Mouse (Mus musculus): ENCODE results near the gene Klrb1b.

Gene Klrb1b

GRCm38 (mm10) chr6:128826132-128826531, at the start of gene Klrb1b, which contains the start of gene Gm44511:
TSS of gene Klrb1b (minus strand) at chr6:128826331.
TSS of gene Gm44511 (minus strand) at chr6:128826315.
- DNase-seq = peak; percentile 8

DNA sequence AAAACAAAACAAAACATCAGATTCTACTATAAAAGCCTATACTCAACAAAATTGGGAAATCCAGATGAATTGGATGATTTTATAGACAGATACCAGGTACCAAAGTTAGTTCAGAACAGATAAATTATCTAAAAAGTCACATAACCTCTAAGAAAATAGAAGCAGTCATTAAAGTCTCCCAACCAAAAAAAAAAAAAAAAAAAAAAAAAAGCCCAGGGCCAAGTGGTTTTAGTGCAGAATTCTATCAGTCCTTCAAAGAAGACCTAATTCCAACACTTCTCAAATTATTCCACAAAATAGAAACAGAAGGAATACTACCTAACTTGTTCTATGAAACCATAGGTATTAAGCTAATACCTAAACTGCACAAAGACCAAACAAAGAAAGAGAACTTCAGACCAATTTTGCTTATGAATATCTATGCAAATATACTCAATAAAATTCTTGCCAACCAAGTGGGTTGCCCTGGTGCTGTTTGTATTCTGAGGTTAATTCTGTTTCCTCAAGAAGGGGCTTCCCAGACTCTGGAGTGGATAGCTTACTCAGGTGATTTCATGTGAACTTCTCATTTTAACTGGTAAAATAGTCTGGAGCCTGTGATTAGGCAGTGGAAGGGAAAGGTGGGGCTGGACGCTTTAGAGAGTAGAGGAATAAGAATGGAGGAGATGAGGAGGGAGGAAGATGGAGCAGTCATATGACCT, 45.9 kb upstream of the Klrb1b start:
- DNase-seq = no peak

- peak; percentile 22 for DNase-seq
Observed at GRCm38 (mm10) chr6:128868861-128869260, 42.7 kb upstream of the Klrb1b start.

- DNase-seq = no peak
Observed at GRCm38 (mm10) chr6:128857976-128858375, 31.8 kb upstream of the Klrb1b start.

GRCm38 (mm10) chr6:128856250-128856649, 30.1 kb upstream of the Klrb1b start:
- DNase-seq = peak; percentile 98

DNA sequence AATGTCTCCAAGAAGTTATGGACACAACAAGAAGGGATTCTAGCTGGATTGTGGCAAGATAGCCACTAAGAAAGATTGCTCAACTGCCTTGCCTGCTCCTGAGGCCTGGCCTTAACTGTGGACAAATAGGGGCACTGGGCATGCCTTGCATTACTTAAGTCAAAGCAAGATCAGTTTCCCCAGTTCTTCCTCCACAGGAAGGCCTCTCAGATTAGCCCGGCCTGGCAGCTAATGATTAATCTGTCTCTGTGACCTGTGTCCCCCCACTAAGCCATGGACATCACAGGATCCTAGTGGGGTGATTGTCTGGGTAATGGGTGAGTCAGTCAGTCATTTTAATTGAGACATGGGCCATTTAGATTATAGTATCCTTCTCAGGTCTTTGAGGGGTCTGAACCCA, 29.3 kb upstream of the Klrb1b start:
- no peak for DNase-seq

GRCm38 (mm10) chr6:128854895-128855294, 28.8 kb upstream of the Klrb1b start:
- DNase-seq = no peak

GRCm38 (mm10) chr6:128854024-128854820, 28.1 kb upstream of the Klrb1b start:
- DNase-seq = peak; percentile 79

GRCm38 (mm10) chr6:128852766-128853165, 26.6 kb upstream of the Klrb1b start:
- DNase-seq = no peak

GRCm38 (mm10) chr6:128851151-128851550, 25.0 kb upstream of the Klrb1b start:
- no peak for DNase-seq

DNA sequence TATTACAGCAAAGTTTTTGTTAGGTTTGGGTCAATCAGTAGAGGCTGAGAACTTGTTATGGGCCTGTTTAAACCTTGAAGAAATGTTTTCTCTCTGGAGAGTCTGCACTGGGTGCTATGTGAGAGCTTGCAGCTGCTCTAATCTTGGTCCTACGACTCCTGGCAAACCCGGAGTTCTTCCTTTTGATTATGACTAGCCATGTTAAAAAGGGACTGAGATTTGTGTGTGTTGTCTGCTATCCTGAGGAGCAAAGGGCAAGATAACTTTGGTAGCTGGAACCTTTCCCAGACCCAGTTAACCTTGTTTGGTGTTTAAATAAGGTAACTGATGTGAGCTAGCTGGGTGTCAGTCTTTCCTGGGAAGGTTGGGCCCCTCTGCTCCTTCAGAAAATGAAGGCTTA, 24.5 kb upstream of the Klrb1b start:
- peak; percentile 88 for DNase-seq

GRCm38 (mm10) chr6:128849902-128850301, 23.8 kb upstream of the Klrb1b start:
- DNase-seq = peak; percentile 79

DNA sequence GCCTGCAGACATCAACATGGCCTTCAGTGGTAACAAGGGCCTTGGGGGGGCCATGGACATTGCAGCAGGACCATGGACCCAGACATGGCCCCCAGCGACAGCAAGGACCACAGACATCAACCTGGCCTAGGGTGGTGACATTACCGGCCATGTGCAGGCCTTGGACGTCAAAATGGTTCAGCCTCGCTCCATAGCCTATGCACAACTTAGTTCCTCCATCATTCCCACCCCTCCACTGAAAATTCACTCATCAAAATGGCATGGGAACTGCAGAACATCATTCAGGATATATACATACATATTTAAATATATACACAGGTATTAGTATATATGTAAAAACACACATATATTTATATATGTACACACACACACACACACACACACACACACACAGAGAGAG, 21.3 kb upstream of the Klrb1b start:
- no peak for DNase-seq

GRCm38 (mm10) chr6:128845998-128846542, 19.9 kb upstream of the Klrb1b start:
- no peak for DNase-seq

GRCm38 (mm10) chr6:128845319-128845979, 19.3 kb upstream of the Klrb1b start:
- peak; percentile 96 for DNase-seq

DNA sequence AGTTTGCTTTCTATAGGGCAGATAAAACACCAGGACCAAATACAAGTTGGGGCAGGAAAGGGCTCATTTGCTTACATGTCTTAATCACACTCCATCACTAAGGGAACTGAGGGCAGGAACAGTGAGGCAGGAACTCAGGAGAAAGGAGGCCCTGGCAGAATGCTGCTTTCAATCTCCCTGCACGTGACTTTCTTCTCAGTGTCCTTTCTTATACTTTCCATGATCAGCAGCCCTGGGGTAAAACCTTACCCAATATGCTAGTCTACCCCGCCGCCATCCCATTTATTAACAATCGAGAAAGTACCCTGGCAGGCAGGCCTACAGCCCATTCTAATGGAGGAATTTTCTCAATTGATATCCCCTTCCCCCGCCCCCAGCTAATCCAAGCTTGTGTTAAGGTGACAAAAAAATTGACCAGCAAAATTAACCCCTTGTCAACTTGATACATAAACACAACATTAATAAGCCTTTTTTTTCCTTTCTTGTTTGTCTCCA, 18.5 kb upstream of the Klrb1b start:
- DNase-seq = no peak

- DNase-seq = no peak
Observed at GRCm38 (mm10) chr6:128844131-128844530, 18.0 kb upstream of the Klrb1b start.

GRCm38 (mm10) chr6:128843479-128843992, 17.4 kb upstream of the Klrb1b start:
- peak; percentile 89 for DNase-seq

DNA sequence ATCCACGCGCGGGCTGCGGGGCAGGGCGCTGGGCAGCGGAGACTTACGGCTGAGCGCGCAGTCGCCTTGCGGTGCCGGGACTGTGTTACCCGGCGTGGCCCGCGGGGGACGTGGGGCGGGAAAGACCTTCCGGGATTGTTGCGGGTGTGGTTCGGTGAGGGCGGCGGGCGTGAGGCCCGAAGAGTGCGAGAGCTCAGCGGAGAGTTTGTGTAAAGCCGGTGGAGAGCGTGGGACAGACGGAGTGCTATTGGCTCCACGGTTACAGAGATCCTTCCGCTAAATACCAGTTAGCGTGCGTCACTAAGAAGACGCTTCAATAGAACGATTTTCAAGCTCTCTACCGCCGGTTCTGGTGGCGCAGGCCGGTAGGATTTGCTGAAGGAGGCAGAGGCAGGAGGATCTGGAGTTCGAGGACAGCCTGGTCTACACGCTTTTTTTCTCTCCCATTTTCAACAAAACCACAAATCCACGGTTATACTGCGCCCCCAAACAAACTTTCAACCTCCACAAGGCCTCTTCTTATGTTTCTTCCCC, 16.9 kb upstream of the Klrb1b start:
- peak; percentile 94 for DNase-seq

DNA sequence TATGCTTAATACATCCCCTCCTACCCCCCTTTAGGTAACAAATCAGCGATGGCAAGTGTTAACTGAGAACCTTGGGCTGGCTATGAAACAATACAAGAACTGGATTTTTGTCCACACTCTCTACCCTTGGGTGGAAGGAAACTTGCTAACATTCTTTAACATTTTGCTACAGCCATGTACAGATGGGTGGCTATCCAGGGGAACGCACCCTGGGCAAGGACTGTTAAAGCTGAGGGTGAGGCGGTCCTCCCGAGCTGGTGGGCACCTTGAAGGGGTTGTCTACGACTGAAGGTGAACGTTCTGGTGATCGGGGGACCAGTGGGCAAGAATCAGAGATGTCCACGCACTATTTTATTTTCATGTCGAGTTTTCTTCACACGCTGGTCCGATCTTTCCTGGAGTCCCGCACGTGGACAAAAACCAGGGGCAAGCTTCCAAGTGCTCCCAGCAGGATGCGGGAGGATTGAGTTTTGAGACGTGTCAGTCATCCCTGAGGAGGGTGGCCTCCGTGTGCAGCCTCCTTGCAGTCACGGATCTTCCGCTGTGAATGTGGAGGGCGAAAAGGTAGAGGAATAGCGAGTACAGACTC, 16.3 kb upstream of the Klrb1b start:
- DNase-seq = no peak

GRCm38 (mm10) chr6:128841327-128842089, 15.4 kb upstream of the Klrb1b start:
- DNase-seq = peak; percentile 19

All from lung, postnatal 10 days (tissue).